Mouse (Mus musculus) MEL (cell line): ENCODE data around the gene Snrpb2.

ENCODE experiments used
- CHD2 ChIP-seq: IDR thresholded peaks from 2 replicates; pipeline ENCODE4 v1.6.1; 2011; ENCODE audit warnings: low read length, improper control_type of control experiment
- CTCF ChIP-seq, 3 experiments: IDR thresholded peaks in 2 of 3; conservative IDR thresholded peaks in 1 of 3; 2 replicates each; pipeline ENCODE4 v1.5.1; 2011 to 2012; ENCODE audit warnings: low read length in 3 of 3, low read depth in 2 of 3, mild to moderate bottlenecking in 2 of 3, improper control_type of control experiment in 1 of 3, inconsistent platforms in 1 of 3, mixed read lengths in 1 of 3, moderate library complexity in 1 of 3; ENCODE audit not compliant: control insufficient read depth in 1 of 3, insufficient read depth in 1 of 3, poor library complexity in 1 of 3, severe bottlenecking in 1 of 3
- GATA1 ChIP-seq: IDR thresholded peaks from 2 replicates; pipeline ENCODE4 v1.6.1; 2011; ENCODE audit warnings: low read depth, low read length, improper control_type of control experiment
- HCFC1 ChIP-seq: IDR thresholded peaks from 2 replicates; pipeline ENCODE4 v1.6.1; 2012; ENCODE audit warnings: low read depth, mild to moderate bottlenecking, inconsistent platforms, low read length, improper control_type of control experiment, moderate library complexity
- KAT2A ChIP-seq: conservative IDR thresholded peaks from 2 replicates; pipeline ENCODE4 v1.6.1; 2012; ENCODE audit warnings: low read depth, low read length, improper control_type of control experiment, inconsistent platforms
- MAZ ChIP-seq: IDR thresholded peaks from 2 replicates; pipeline ENCODE4 v1.6.1; 2012; ENCODE audit warnings: low read depth, mild to moderate bottlenecking, inconsistent platforms, low read length, improper control_type of control experiment
- POLR2A ChIP-seq, 2 experiments: IDR thresholded peaks; 2 replicates each; pipeline ENCODE4 v1.6.1; 2011 to 2012; ENCODE audit warnings: low read length in 2 of 2, mild to moderate bottlenecking in 2 of 2, control low read depth in 1 of 2, improper control_type of control experiment in 1 of 2, low read depth in 1 of 2, moderate library complexity in 1 of 2; ENCODE audit not compliant: control insufficient read depth in 1 of 2, insufficient read depth in 1 of 2, poor library complexity in 1 of 2
- UBTF ChIP-seq: IDR thresholded peaks from 2 replicates; pipeline ENCODE4 v1.6.1; 2012; ENCODE audit warnings: low read depth, mild to moderate bottlenecking, inconsistent platforms, low read length, improper control_type of control experiment, moderate library complexity, borderline replicate concordance; ENCODE audit not compliant: insufficient read depth
- USF1 ChIP-seq: IDR thresholded peaks from 2 replicates; pipeline ENCODE4 v1.6.1; 2014; ENCODE audit warnings: low read depth, mild to moderate bottlenecking, inconsistent platforms, low read length, improper control_type of control experiment, moderate library complexity
- USF2 ChIP-seq, 2 experiments: IDR thresholded peaks; 2 replicates each; pipeline ENCODE4 v1.6.1; 2011 to 2012; ENCODE audit warnings: improper control_type of control experiment in 2 of 2, low read length in 2 of 2, borderline replicate concordance in 1 of 2, inconsistent platforms in 1 of 2, low read depth in 1 of 2, mild to moderate bottlenecking in 1 of 2; ENCODE audit not compliant: insufficient read depth in 1 of 2

GRCm38 (mm10) chr2:143035086-143035593 is 27.7 kb upstream of the Snrpb2 start:
- no peak for TF ChIP-seq CTCF (IDR thresholded peaks at IDR 0.05 in 2 of 3, conservative IDR thresholded peaks at IDR 0.05 in 1 of 3; ENCODE audit: control insufficient read depth in 1 of 3, insufficient read depth in 1 of 3, low read depth in 2 of 3, low read length in 3 of 3, poor library complexity in 1 of 3, severe bottlenecking in 1 of 3)
- no peak for TF ChIP-seq HCFC1
- TF ChIP-seq KAT2A = no peak
- TF ChIP-seq CHD2 = no peak
- no peak for TF ChIP-seq USF2 (IDR thresholded peaks at IDR 0.05; ENCODE audit: borderline replicate concordance in 1 of 2, insufficient read depth in 1 of 2, low read depth in 1 of 2, low read length in 2 of 2)
- TF ChIP-seq USF1 = 0 out of 2 replicates have a peak, but pooled peaks have one; percentile 15
- no peak for TF ChIP-seq GATA1
- no peak for TF ChIP-seq POLR2A (IDR thresholded peaks at IDR 0.05; ENCODE audit: control insufficient read depth in 1 of 2, insufficient read depth in 1 of 2, low read depth in 1 of 2, low read length in 2 of 2, poor library complexity in 1 of 2)
- no peak for TF ChIP-seq UBTF
- TF ChIP-seq MAZ = no peak
